Mouse (Mus musculus): ENCODE measurements around the gene Ambra1.

- TF ChIP-seq CTCF (IDR thresholded peaks at IDR 0.05; ENCODE audit: control insufficient read depth, insufficient read depth, insufficient replicate concordance, low read depth, low read length) (no peak), POLR2A (IDR thresholded peaks at IDR 0.05; ENCODE audit: control insufficient read depth, low read depth, low read length) (no peak)
These were observed 363 bp upstream of the Ambra1 start for GRCm38 (mm10) chr2:91729571-91729970.
